Mouse (Mus musculus) kidney, adult 18-20 months (tissue): ENCODE data around the gene Adprhl2.

ENCODE experiments used
- DNase-seq: peaks from one replicate; pipeline ENCODE4 v3.0.0; 2021

Gene Adprhl2

DNA sequence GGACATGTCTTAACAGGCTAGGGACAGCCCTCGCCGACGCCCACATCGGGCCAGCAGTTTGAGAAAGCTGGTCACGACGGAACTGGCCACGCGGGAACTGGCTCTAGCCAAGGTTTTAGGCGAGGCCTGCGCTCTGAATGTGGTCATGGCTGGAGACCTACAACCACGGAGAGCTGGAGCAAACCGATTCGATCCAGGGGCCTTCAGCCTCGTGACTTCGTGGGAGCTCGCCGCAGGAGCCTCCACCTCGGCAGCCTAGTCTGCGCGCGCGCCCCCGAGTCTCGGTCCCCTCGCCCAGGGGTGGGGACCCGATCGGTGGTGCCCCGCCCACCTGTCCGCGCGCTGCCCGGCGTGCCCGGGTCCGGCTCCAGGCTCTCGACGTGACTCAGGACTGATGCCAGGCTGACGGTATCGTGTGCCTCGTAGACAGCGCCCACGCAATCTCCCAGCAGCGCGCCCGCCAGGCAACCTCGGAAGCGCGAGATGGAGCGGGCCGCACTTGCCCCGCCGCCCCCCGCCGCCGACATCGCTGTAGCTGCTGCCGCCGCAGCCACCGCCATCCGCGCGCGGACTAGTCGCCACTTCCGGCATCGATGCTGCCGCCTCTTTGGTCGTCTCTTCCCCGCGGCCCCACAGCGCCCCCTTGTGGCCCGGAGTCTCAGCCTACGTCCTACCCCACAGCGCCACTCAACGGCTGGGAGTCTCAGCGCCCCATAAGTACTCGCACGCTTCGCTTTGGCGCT lies at the start of gene Adprhl2:
Gene Adprhl2, minus strand, starts transcription at position 593 of the 743 bp plus-strand sequence.
- DNase-seq = peak; percentile 99

DNA sequence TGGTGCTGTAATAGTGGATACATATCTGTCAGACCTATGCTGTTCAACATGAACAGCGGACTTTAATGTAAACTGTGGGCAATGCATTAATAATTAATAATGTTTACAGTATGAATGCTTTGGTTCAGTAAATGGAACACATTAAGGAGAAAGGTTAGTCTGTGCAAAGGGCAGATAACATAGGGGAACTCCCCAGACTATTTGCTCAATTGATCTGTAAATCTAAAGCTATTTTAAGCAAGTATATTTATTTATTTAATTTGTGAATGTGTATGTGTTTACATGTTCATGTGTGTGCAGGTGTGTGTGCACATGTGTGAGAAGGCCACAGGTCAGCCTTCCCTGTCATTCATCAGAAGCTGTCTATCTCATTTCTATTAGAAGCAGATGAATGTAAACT lies 38.6 kb upstream of the Adprhl2 start:
- DNase-seq = no peak

DNA sequence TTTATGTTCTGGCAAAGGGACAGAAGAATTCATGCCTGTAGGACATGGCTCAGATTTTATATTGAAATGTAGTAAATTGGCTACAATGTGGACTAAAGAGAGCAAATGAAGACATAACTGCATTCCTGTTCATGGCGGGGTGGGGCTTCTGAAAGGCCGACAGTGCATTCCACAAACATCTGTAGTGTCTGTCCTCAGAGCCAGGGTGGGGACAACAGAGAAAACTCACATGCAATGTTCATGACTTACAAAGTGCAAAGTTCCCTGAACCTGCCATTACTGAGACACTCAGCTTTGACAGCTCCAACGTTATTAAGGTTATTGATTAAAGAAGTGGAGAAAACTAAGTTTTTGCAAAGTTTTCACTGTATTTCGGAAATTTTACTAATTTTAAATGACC lies 21.9 kb upstream of the Adprhl2 start:
- no peak for DNase-seq

DNA sequence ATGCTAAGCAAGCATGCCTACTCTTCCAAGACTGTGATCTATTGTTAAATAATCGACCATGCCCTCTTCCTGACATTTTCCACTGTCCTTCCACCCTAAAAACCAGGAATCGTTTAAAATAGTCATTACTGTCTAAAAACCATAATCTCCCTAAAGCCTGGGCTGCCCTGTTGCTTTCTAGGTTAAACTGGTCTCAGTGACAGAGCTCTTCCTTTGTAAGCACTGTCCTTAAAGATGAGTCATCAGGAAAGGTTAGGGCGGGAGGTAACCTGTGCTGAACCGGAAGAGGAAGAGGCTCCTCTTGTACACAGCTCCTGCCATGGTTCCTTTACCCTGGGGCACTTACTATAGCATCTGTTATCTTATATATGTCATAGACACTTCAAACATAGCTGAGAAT lies 18.0 kb upstream of the Adprhl2 start:
- DNase-seq = no peak

DNA sequence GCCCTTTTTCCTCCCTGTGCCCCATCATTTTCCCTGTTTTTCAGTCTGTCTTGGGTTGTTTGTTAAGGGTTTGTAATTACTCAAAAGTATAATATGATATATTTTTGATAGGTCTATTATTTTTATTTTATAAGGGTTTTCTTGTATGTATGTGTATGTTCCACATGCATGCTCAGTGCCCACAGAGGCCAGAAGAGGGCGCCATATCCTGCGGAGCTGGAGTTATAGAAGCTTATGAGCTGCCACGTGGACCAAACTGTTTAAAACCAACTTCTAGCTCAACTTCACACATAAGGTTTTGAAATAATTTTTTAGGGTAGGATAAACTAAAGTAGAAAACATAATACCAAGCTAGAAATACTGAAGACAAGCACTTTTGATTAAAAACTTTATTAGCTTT lies 10.9 kb upstream of the Adprhl2 start:
- no peak for DNase-seq

DNA sequence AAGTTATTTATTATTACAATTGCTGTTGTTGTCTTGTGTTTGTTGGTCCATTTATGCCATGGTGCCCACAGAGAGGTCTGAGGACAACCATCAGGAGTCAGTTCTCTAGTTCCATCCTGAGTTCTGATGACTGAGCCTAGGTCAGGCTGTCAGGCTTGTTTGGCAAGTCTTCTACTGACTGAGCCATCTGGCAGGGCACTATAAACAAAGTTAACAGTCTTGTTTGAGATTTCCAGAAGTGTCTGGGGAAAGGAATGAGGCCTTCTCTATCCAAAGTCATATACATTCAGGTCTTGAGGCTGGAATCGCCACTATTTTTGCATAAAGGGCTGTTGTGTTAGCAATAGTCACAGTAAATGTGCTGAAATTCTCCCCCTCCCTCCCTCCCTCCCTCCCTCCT lies 10.2 kb upstream of the Adprhl2 start:
- DNase-seq = no peak

DNA sequence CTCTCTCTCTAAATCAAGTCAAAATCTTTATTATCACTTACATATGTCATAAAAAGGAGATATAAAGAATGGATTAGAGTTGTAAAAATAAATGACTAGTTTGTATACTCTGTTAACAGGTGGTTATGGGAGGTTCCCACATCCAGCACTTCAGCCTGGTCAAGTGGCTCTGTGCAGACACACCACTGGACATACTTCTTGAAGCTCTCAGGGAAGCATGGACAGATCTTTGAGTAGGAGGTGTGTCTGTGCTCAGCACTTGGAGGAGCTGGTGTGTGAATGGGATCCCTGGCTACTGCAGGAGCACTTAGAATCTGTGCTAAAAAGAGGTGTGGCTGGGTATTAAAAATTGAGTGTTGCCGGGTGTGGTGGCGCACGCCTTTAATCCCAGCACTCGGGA lies 8.8 kb upstream of the Adprhl2 start:
- no peak for DNase-seq

DNA sequence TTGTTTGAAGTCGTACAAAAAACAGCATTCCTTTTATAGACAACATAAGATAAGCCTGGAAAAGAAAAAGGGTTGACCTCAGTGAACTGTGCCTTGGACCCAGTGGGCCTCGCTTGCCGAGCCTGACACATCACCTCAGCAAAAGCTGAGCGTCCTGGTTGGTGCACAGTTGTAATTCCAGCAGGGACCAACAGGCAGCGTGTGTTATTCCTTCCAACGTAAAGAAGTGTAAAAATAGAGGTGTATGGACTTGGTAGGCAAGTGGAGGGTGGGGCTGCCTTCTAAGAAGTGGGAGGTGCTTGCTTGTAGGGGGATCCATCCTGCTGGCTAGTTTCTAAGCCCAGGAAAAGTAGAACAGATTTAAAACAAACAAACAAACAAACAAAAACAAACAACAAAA lies 4.5 kb upstream of the Adprhl2 start:
- no peak for DNase-seq

DNA sequence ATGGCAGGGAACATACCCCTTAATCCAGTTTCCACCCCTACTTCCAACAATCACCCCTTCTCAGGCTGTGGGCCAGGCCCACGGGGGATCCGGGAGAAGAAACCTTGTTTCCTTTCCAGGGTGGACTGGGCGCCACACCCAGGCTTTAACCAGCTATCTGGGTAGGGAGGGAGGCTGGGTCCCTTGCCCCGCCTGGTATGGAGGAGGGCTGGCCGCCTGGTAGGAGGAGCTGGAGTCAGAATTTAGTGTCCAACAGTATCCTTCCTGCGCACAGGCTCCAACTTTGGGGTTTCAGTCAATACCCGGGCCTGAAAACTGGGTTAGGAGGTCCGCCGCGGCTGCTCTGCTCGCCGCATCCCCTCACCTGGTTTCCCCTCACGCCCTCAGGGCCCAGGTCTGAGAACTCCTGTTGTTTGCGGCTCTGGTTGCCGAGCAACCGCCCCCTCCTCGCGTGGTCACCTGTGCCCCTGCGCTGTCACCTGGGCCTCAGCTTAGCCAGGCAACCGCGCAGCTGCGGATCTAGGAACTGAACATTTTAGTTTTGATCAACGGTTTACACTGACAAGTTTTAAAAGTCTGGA lies 3.9 kb upstream of the Adprhl2 start, which contains the start of gene Tekt2:
Gene Tekt2, minus strand, starts transcription at position 408 of the 581 bp plus-strand sequence.
- no peak for DNase-seq

DNA sequence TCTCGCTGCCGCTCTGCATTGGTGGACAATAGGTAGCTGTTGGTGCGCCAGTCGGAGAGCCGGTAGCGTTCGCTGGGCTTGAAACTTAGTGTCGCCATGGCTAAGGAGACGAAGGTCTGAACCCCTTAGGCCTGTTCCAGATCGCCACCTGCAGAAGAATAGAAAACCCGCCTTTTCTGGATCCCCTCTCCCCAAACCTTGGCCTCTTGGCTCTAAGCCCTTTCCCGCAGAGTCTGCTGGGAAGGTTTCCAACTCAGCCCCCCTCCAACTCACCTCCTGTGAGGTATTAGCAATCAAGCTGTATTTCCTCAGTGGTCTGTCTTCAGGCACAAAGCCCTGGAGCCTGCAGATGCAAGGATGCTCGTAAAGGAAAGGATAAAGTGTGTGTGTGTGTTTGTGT lies 3.4 kb upstream of the Adprhl2 start:
- no peak for DNase-seq

DNA sequence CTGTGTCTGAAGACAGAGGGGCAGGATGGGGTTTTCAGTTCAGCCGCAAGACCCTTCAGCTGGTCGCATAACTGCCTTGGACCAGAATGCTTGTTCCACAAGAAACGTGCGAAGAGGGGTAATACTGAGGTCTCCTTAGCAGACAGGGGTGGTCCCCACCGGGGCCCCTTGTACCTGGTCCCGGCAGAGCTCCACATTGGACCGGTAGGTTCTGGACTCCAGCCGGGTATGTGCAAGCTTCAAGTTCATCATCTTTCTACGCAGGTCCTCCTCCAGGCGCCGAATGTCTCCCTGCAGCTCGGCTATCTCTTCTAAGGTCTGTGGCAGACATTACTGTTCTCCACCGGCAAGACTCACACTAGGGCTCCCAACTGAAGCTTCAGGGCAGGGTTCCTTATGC lies 1.1 kb upstream of the Adprhl2 start:
- DNase-seq = no peak

DNA sequence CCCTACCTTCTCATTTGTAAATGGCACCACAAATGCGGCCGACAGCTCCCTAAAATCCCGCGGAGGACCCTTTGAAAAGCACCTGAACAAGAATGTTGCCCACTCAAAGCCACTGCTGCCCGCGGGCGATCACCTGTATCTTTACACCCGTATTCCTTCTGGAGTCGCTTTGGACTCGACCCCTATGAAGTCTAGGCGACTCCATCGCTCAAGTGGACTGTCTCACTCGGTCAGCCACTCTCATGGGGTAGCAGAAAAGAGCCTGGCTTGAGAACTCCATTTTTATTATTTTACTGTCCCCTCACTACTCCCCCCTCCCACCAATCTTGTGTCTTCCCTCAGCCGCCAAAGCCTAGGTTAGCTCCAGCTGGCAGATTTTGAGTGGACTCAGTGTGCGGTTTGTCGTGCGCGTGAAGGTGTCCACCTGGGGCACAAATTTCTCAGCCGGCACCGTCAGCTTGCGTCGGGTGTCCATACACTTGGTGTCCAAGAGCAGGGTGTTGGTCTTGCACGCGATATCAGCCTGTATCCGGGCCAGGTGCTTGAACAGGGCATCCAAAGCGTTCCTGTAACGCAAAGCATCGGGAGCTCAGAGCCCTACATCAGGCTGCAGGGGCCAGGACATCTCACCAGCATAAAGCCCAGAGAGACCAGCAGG lies 480 bp upstream of the Adprhl2 start:
- DNase-seq = no peak

DNA sequence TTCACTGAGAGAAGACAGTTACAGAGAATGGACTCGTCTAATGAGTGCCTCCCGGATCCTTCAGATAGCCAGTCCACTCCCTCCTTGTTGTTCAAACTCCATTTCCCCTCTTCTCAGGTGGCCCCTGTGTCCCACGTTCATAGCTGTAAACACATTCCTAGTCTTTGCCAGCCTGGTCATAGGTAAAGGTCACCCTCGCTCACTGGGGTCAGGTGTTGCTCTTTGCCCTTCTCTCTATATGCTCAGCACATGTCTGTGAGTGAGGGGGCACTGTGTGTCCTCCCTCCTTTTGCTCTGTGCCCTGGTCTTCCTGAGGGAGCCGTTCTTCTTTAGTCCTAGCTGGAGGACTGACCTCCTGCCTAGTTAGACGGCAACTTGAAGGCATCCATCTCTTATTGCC lies 1.7 kb downstream of the Adprhl2 start:
- DNase-seq = no peak

DNA sequence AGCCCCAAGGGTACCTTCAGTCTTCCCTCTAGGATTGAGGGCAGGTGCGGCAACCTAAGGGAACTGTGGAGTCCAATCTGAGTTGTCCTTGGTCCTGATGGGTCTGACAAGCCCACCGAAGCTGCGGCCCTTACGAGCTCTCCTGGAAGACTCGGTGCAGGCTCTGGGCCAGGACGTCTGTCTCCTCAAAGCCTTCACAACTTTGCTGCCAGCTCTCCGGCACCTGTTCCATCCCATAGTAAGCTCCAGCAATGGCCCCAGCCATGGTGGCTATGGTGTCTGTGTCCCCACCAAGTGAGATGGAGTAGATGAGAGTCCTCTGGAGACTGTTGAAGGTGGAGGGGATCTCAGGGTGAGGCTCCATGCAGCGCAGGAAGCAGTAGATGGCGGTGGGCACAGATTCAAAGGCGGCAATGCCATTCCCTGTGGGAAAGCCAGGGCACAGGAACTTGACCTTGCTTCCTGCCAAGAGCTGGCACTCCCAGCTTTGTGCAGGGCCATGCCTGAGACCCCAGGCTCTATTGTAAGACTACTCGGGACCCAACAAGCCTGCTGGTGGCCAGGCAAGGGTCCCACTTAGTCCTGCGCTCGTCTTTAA lies 5.0 kb downstream of the Adprhl2 start:
- DNase-seq = no peak

DNA sequence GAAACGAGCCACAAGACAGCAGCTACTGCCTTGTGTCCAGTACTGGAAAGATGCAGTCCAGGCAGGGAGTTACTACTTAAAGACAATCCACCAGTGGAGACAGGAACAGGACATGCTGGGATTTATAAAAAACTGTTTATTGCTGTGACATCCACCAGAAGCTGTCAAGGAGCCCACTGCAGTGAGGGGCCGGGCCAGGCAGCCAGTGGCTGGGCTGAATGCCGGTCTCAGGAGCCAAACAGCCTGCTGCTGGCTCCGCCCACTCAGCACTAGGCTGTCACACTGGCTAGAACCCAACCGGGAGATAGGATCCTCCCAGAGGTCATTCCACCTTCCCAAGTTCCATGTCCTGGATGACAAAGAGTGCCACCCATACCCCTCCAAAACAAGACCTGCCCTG lies 5.6 kb downstream of the Adprhl2 start:
- peak; percentile 45 for DNase-seq

DNA sequence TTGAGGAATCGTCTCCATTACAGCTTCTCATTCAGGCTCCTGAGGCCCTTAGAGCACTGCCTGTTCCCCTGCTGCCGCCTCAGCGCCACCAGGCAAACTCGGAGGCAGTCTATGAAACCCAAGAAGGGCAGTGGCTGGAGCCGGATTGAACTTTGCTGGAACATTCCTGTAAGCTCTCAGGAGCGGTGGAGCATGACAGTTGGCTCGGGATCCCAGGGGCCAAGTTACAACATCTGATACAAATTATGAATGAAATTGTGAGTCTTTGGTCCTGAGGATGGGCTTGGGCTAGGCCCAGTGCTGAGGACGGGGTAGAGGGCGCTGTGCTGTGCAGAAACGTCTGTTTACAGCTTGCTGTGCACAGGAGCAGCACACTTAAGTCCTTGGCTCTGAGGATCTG lies 7.1 kb downstream of the Adprhl2 start:
- peak; percentile 64 for DNase-seq

DNA sequence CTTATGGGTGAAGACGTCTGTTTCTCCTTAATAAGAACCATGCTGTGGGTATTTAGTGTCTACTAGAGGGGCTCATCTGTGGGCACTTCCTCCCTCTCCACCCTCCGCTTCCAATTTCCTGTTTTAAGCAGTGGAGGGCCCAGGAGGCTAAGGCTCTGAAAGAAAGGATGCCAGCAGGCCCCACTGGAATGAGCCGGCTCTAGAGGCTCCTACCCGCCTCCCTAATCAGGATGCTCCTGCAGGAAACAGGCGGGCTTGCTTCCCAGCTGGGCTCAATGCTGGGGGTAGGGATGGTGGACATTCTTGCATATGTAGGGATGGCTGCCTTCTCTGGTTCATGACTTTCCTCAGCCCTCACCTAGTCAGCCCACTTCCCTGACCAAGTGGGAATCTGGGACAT lies 8.3 kb downstream of the Adprhl2 start:
- no peak for DNase-seq

DNA sequence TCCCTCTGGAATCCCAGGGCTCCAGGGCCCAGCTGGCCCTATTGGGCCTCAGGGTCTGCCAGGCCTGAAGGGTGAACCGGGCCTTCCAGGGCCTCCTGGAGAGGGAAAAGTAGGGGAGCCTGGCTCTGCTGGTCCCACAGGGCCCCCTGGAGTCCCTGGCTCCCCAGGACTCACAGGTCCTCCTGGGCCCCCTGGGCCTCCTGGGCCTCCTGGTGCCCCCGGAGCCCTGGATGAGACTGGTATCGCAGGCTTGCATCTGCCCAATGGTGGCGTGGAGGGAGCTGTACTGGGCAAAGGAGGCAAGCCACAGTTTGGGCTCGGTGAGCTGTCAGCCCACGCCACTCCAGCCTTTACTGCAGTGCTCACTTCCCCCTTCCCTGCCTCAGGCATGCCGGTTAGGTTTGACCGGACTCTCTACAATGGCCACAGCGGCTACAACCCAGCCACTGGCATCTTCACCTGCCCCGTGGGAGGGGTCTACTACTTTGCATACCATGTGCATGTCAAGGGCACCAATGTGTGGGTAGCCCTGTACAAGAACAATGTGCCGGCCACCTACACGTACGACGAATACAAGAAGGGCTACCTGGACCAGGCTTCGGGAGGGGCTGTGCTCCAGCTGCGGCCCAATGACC lies 9.8 kb downstream of the Adprhl2 start:
- DNase-seq = no peak

DNA sequence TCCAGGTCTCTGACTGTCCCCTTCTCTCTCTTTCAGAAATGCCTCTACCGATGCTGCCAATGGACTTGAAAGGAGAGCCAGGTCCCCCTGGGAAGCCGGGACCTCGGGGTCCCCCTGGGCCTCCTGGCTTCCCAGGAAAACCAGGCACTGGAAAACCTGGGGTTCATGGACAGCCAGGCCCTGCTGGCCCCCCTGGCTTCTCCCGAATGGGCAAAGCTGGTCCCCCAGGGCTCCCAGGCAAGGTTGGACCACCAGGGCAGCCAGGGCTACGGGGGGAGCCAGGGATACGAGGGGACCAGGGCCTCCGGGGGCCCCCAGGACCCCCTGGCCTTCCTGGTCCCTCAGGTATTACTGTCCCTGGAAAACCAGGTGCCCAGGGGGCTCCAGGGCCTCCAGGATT lies 11.2 kb downstream of the Adprhl2 start:
- no peak for DNase-seq

DNA sequence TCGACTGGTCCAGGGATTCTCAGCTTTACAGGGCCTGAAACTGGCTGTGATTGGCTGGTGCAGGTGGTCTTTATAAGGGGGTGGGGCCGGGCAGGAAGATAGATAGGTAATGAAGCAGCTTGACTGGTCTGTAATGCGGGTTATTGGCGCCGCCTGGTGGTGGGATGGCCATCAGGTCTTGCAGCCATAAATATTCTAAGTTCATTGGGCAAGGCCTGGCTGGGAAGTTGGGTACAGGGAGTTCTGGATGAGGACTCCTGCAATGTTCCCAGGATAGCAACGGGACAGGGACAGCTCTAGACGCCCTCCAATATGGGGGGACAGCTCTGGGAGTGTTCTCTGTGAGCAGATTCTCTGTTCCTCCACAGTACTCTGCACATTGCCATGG lies 11.6 kb downstream of the Adprhl2 start:
- DNase-seq = peak; percentile 89

DNA sequence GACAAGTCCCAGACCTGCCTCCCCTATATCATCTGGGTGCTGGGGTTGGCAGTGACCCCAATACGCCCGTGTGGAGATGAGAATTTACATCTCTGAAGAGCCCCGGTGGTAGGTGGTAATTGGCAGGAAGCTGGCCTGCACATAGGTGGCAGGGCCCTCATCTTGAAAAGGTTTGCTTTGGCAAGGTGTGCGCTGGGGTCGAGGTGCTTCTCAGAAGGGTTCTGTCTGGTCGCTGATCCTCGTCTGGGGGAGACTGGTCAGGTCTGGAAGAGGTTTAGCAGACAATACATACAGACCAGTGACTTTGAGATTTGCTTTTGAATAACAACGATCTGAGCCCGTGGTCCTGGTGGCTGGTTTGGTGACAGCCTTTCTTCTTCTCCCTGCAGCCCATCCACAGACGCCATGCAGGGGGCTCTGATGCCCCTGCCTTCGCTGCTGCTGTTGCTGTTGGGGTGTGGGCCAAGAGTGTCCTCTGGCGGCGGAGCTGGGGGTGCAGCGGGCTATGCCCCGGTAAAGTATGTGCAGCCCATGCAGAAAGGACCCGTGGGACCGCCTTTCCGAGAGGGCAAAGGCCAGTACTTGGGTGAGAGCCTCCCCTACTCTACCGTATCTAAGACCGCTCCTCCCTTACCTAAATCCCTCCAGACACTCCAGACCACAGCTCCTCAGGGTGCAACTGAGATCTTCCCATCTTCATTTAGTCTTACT lies 12.1 kb downstream of the Adprhl2 start:
- DNase-seq = no peak

DNA sequence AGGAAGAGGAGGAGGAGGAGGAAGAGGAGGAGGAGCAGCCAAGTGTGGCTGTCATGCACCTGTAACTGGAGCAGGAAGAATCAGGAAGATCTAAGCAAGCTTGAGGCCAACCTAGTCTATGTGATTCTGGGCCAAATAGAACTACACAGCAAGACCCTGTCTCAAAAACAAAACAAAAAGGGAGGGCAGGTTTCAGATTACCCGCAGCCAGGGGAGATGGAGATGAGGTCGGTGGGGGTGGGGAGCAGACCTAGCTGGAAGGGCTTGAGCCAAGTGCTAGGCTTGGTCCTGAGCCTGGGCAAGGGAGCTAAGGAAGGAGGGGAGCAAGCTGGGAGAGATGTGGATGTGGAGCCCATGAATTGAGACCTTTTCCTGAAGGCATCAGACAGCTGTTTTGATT lies 14.7 kb downstream of the Adprhl2 start:
- DNase-seq = no peak

DNA sequence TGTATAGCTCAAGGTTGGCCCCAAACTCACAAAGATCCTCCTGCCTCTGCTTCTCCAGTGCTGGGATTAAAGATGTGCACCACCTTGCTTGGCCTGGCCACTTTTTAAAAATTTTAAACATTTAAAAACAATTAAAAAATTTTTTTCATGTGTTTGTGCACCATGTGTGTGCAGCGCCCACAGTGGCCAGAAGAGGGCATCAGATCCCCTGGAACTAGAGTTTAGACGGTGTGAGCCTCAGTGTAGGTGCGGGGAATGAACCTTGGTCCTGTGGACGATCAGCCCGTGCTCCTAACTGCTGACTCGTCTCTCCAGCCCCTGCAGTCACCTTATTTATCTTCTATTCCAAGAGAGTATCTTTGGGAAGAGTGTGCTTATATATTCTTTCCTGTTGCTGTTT lies 15.4 kb downstream of the Adprhl2 start:
- DNase-seq = no peak
